Mouse (Mus musculus) neural tube, embryonic 11.5 days (tissue): ENCODE data around the gene Nek9. TPM values are rescaled to one million over a fixed set of nuclear protein-coding genes. Genes with fewer than 3 reads are reported as not detected.

Experiments used
- polyA plus RNA-seq: library from polyadenylated mRNA; unstranded; fragments of >200 nt; fragmentation: Nextera tagmentation; extraction: Ambion mirVana; gene quantifications from 2 replicates; pipeline ENCODE4 v1.2.1, GENCODE M21; 2014

Nek9 gene
- polyA plus RNA-seq, 1 experiment from 2014 or later, result 15.3 TPM

Other genes starting within 250 kb of the Nek9 start
- 2.5 and 4.3 TPM in 2 replicates for gene Prox2, start 228.6 kb downstream of the Nek9 start, polyA plus RNA-seq
- gene Dlst, start 228.5 kb downstream of the Nek9 start, polyA plus RNA-seq, result 113 and 115 TPM in 2 replicates
- gene Rps6kl1, start 188.1 kb downstream of the Nek9 start, polyA plus RNA-seq, result 5.3 and 6.7 TPM in 2 replicates
- gene Pgf, start 161.6 kb downstream of the Nek9 start, polyA plus RNA-seq, result 7.1 and 9.0 TPM in 2 replicates
- 104 and 111 TPM in 2 replicates for gene Eif2b2, start 119.9 kb downstream of the Nek9 start, polyA plus RNA-seq
- gene Mlh3, start 68.8 kb downstream of the Nek9 start, polyA plus RNA-seq, result 9.5 and 11.1 TPM in 2 replicates
- 57.1 and 61.6 TPM in 2 replicates for gene Acyp1, start 50.9 kb downstream of the Nek9 start, polyA plus RNA-seq
- 0.64 and 0.98 TPM in 2 replicates for gene Zc2hc1c, start 50.8 kb downstream of the Nek9 start, polyA plus RNA-seq
- gene Tmed10, start 35.5 kb upstream of the Nek9 start, polyA plus RNA-seq, result 271 and 286 TPM in 2 replicates
- 1.4 and 2.5 TPM in 2 replicates for gene Fos, start 134.5 kb upstream of the Nek9 start, polyA plus RNA-seq